Mouse (Mus musculus): Measurements from ENCODE around the gene Gpr89. TPM values are rescaled to one million over a fixed set of nuclear protein-coding genes. Genes with fewer than 3 reads are reported as not detected.

Gpr89 gene
- total RNA-seq, 2 experiments from 2014 or later = 46.9 to 51.0 TPM

DNA sequence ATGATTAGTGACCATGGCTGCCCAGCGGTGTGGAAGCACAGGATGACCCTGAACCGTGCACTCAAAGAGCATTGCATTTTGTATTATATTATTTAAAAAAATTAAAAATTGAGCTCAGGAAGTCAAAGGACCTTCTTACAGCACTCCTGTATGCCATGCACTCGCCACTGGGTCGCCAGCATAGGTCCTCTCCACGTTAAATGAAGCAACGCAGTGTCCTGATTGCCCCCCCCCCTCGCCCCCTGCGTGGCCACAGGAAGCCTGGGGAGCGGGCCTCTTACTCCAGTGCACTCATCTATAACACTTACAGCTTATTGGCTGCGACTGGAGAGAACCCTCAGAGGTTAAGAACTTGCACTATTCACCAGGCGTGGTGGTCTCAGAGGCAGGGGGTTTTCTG lies 79.9 kb downstream of the Gpr89 start:
- DNase-seq (ENCODE audit: low spot score in 2 of 2) = no peak

DNA sequence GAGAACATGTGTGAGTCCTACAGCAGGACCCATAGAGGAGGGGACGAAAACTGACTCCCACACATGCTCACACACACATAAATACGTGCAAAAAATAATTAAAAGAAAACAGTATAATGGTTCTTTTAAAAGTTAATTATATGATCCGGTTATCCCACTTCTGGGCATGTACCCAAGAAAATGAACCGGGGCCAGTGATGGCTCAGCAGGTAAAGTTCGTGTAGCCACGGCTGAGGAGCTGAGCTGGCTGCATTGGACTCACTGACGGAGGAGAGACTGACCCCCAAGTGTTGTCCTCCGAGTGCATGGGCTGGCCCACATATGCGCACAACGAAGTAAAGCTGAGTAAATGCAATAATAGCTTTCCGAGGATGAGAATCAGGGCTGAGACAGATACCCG lies 80.5 kb downstream of the Gpr89 start:
- DNase-seq (ENCODE audit: low spot score in 2 of 2) = no peak

DNA sequence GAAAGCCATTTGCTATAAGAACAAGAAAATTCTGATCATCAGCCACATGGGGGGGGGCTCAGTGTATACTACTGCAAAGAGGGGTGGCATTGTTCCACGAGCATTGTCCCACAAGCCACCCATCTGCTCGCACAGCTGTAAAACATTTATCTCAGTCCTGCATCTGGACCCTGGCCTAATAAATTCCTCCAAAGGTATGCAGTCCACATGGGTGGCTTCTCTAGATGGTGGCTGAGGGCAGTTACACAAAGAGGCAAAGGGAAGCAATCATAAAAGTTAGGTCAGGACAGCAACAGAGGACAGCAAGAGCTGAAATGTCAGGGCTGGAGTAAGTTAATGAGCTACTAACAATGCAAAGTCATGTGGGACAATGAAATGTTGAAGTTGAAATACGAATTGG lies 81.4 kb downstream of the Gpr89 start:
- no peak for DNase-seq (ENCODE audit: low spot score in 2 of 2)

DNA sequence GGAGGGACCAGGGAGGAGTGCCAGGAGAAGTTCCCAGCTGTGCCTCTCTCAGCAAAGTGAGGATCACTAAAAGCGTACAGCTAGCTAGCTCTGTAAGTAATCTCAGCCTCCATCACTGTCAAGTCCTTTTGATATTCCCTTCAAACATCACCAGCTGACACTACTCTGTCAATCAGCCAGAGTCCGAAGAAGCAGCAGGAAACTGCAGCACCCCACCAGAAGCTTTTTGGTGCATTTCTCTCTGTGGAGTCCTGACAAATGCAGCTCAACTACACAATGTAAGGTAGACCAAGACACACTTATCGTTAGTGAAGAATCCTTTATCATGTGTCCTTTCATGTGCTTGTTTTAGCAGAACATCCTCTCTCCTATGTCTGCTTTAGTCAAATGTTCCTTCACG lies 83.6 kb downstream of the Gpr89 start:
- no peak for DNase-seq (ENCODE audit: low spot score in 2 of 2)

DNA sequence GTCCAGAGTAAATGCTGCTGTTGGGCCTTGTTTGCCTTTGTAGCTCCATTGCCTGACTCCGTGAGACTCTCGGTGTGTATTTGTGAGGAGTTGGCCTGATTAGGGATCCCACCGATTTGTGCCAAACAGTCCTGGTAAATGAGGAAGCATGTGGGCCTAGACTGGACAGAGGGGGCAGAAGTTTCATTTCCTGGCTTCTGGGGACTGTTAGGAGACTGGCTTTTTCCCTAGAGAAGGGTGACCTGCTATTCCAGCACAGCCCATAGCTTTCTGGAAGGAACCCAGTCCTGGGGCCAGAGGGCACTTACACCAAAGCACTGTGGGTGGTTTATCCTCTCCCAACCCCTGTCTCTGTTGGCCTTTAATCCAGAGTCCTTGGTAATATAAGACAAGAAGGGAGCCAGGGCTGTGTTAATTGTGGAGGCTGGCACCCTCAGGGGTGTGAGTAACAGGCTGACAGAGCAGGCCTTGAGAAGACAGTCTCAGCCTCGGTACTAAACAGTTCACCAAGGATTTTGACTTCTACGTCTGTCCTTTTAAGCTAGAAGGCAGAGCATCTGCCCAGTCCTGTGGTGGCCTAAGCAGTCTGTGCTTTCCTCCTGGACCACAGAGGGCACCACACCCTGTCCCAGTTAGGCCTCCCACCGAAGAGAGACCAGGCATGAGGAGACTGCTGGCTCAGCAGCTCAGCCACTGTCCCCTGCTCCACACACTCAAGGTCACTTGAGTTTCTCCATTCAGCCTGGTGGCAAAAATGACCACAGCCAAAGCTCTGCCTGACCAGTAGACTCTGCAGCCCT lies 84.8 kb downstream of the Gpr89 start:
- DNase-seq (ENCODE audit: low spot score in 2 of 2) = no peak

Other genes with a start within 250 kb of the Gpr89 start
- gene Ankrd35, start 235.2 kb downstream of the Gpr89 start, total RNA-seq (2021) = 1 to 10 TPM; 8.1 to 9.0 TPM
- gene Pias3, start 209.0 kb downstream of the Gpr89 start, total RNA-seq (2021) = 10 to 100 TPM; 34.5 to 34.8 TPM
- gene Nudt17, start 196.8 kb downstream of the Gpr89 start, total RNA-seq (2021) = 10 to 100 TPM; 12.4 to 14.9 TPM
- 10 to 100 TPM; 21.5 to 24.8 TPM for gene Polr3c, start 177.7 kb downstream of the Gpr89 start, total RNA-seq (2021)
- 10 to 100 TPM; 61.8 to 65.3 TPM for gene Rnf115, start 177.7 kb downstream of the Gpr89 start, total RNA-seq (2021)
- under 1 TPM in 1 of 2 experiments, not detected in 1; 0.23 TPM for gene Pdzk1, start 76.1 kb downstream of the Gpr89 start, total RNA-seq (2021)
- not detected for gene Cd160, start 76.0 kb downstream of the Gpr89 start, total RNA-seq (2021)
- gene Gja5, start 653 bp downstream of the Gpr89 start, total RNA-seq (2021) = under 1 TPM; 0.37 to 0.73 TPM
- not detected for gene Gja8, start 20.7 kb upstream of the Gpr89 start, total RNA-seq (2021)

Measured in left cerebral cortex, adult 18-20 months (tissue).